Mouse (Mus musculus) hindbrain, embryonic 14.5 days (tissue): ENCODE measurements around the gene Tmem217. TPM values are rescaled to one million over a fixed set of nuclear protein-coding genes. Genes with fewer than 3 reads are reported as not detected.

Experiments used
- microRNA-seq: library from miRNA; unstranded; fragments of <30 nt; microRNA quantifications from one replicate; pipeline ENCODE4, GENCODE M21; 2016
- polyA plus RNA-seq: library from polyadenylated mRNA; unstranded; fragments of >200 nt; fragmentation: Nextera tagmentation; extraction: Ambion mirVana; gene quantifications from 2 replicates; pipeline ENCODE4 v1.2.1, GENCODE M21; 2014

The Tmem217 gene
- polyA plus RNA-seq, 1 experiment from 2014 or later = 0.50 TPM

Small RNAs within 50 kb of the gene (microRNA-seq; reads per million reads assigned to microRNA genes)
- not detected for gene Mir7667

Other genes with a start within 250 kb of the Tmem217 start
- gene Pi16, start 234.7 kb downstream of the Tmem217 start, polyA plus RNA-seq = 0.84 and 0.85 TPM in 2 replicates
- 530 and 564 TPM in 2 replicates for gene Mtch1, start 204.5 kb downstream of the Tmem217 start, polyA plus RNA-seq
- 3.8 and 4.9 TPM in 2 replicates for gene Fgd2, start 191.5 kb downstream of the Tmem217 start, polyA plus RNA-seq
- 6.4 and 7.8 TPM in 2 replicates for gene Pim1, start 61.6 kb downstream of the Tmem217 start, polyA plus RNA-seq
- gene Gm17657, start 2.7 kb downstream of the Tmem217 start, polyA plus RNA-seq = not detected in 2 replicates
- 27.8 and 30.5 TPM in 2 replicates for gene Tbc1d22b, start 2.6 kb downstream of the Tmem217 start, polyA plus RNA-seq
- 82.2 and 89.6 TPM in 2 replicates for gene Rnf8, start 62.4 kb upstream of the Tmem217 start, polyA plus RNA-seq
- 1.8 and 2.6 TPM in 2 replicates for gene Gm28043, start 62.5 kb upstream of the Tmem217 start, polyA plus RNA-seq
- 103 and 109 TPM in 2 replicates for gene Cmtr1, start 108.2 kb upstream of the Tmem217 start, polyA plus RNA-seq
- 13.5 and 13.6 TPM in 2 replicates for gene Ccdc167, start 164.7 kb upstream of the Tmem217 start, polyA plus RNA-seq